Mouse (Mus musculus): ENCODE measurements around the gene Clmn.

DNA sequence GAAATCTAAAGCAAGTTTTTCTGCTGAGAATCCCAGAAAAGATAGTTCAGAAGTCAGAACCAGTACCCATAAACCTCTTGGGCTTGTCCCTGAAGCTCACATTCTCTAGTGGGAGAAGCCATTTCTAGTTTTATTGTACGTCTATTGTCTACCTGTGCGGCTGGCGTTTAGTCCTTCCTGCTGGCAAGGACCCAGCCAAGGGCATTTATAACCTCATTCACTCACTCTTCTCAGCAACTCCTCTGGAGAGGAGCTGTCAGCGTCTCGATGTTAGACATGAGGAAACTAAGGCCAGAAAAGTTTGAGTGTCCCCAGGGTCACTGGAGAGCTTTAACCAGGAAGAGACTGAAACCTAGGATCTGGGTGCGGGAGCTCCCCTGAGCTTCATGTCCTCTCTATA, 7.1 kb upstream of the Clmn start:
- no peak for TF ChIP-seq CTCF (IDR thresholded peaks at IDR 0.05; ENCODE audit: insufficient read depth, low read length)
- TF ChIP-seq POLR2A (IDR thresholded peaks at IDR 0.05; ENCODE audit: borderline replicate concordance, extremely low read depth, low read depth, low read length): no peak

All from lung, adult 2 months (tissue).